Mouse (Mus musculus) lung, postnatal 0 days (tissue): ENCODE results near the gene Sipa1l3.

Experiments used
- CTCF ChIP-seq: IDR thresholded peaks from 2 replicates; pipeline ENCODE4 v1.5.1; 2016; ENCODE audit warnings: antibody characterized with exemption, mild to moderate bottlenecking
- EP300 ChIP-seq: IDR thresholded peaks from 2 replicates; pipeline ENCODE4 v1.6.1; 2016; ENCODE audit warnings: antibody characterized with exemption, mild to moderate bottlenecking, control low read depth

DNA sequence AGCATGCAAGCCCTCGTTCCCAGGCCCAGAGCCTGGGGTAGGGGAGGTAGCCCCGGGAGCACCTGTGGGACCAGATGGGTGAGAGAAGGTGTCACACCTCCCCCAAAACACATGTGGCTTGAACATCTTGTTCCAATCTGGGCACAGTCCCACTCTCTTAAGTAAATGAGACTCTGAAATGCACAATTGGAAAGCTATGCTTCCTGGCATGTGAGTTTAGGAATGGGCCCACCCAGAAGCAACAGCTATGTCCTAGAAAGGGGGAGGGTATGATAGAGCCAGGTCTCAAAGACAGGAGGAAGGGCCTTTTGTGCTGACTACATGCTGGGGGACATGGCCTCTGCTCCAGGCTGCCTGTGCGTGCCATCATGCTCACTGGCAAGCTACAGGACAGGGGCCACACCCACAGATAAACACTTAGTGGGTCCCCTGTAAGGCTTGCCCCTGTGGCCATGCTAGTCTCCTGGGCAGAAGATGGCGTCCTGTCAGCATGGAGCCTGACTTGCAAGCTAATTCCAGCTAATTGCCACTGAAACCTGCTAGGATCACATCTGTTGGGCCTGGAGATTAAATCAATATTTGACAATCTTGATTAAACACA is 107.1 kb downstream of the Sipa1l3 start:
- TF ChIP-seq CTCF (no peak), EP300 (no peak)
